Mouse (Mus musculus) right cerebral cortex, adult 18-20 months (tissue): ENCODE measurements at regions not wholly inside any gene's neighbourhood (a gene's known extent, or its start where the extent isn't known, plus 50 kb on each side); places are given as distances from the start of the nearest gene placed in this dataset.
A peak's percentile ranks its signal among the peaks of the same experiment; 100 is the strongest.

Source experiments
- DNase-seq: peaks from one replicate; pipeline ENCODE4 v3.0.0; 2022; ENCODE audit warnings: mixed read lengths

- no peak for DNase-seq
Measured at GRCm38 (mm10) chr1:50547794-50548193, 352.7 kb upstream of the Tmeff2 start.

GRCm38 (mm10) chr1:50572066-50572465 lies 328.4 kb upstream of the Tmeff2 start:
- peak; percentile 20 for DNase-seq
